Mouse (Mus musculus) CD8-positive naive resting alpha-beta T cell, adult 2 months (primary cell): ENCODE data around the gene Mast4.

Experiments
- DNase-seq, 2 experiments: peaks; one replicate each; pipeline ENCODE4 v3.0.0; 2022; ENCODE audit warnings: low read depth in 2 of 2, low spot score in 2 of 2

Gene Mast4

GRCm38 (mm10) chr13:103065437-103065836, 268.9 kb downstream of the Mast4 start:
- DNase-seq = no peak

GRCm38 (mm10) chr13:103061680-103062079, 272.6 kb downstream of the Mast4 start:
- DNase-seq = no peak

GRCm38 (mm10) chr13:103059995-103060652, 274.2 kb downstream of the Mast4 start:
- no peak for DNase-seq

GRCm38 (mm10) chr13:103056451-103056850, 277.8 kb downstream of the Mast4 start:
- no peak for DNase-seq

GRCm38 (mm10) chr13:103052661-103053060, 281.6 kb downstream of the Mast4 start:
- no peak for DNase-seq

GRCm38 (mm10) chr13:103048954-103049353, 285.3 kb downstream of the Mast4 start:
- no peak for DNase-seq

- no peak for DNase-seq
These were observed 290.6 kb downstream of the Mast4 start for GRCm38 (mm10) chr13:103043692-103044091.

GRCm38 (mm10) chr13:103043011-103043410, 291.3 kb downstream of the Mast4 start:
- no peak for DNase-seq

- no peak for DNase-seq
These were observed 296.8 kb downstream of the Mast4 start for GRCm38 (mm10) chr13:103037466-103037865.

- no peak for DNase-seq
These were observed 304.9 kb downstream of the Mast4 start for GRCm38 (mm10) chr13:103029377-103029776.

- DNase-seq = no peak
These were observed 306.7 kb downstream of the Mast4 start for GRCm38 (mm10) chr13:103027456-103028078.

GRCm38 (mm10) chr13:103025461-103025860, 308.8 kb downstream of the Mast4 start:
- DNase-seq = no peak

- no peak for DNase-seq
These were observed 315.8 kb downstream of the Mast4 start for GRCm38 (mm10) chr13:103018481-103018880.

- no peak for DNase-seq
These were observed 316.6 kb downstream of the Mast4 start for GRCm38 (mm10) chr13:103017661-103018060.

GRCm38 (mm10) chr13:103015131-103015750, 319.1 kb downstream of the Mast4 start:
- DNase-seq = no peak

GRCm38 (mm10) chr13:103014631-103015030, 319.7 kb downstream of the Mast4 start:
- DNase-seq = no peak

- DNase-seq = no peak
These were observed 320.1 kb downstream of the Mast4 start for GRCm38 (mm10) chr13:103014222-103014621.

- DNase-seq = no peak
These were observed 329.1 kb downstream of the Mast4 start for GRCm38 (mm10) chr13:103005227-103005626.

- no peak for DNase-seq
These were observed 332.5 kb downstream of the Mast4 start for GRCm38 (mm10) chr13:103001831-103002230.

GRCm38 (mm10) chr13:103000891-103001290, 333.4 kb downstream of the Mast4 start:
- DNase-seq = no peak

GRCm38 (mm10) chr13:102994098-102994497, 340.2 kb downstream of the Mast4 start:
- no peak for DNase-seq

- DNase-seq = no peak
These were observed 341.4 kb downstream of the Mast4 start for GRCm38 (mm10) chr13:102992680-102993423.
